Mouse (Mus musculus): ENCODE data around the gene Dohh. TPM values are rescaled to one million over a fixed set of nuclear protein-coding genes. Genes with fewer than 3 reads are reported as not detected.
A peak's percentile ranks its signal among the peaks of the same experiment; 100 is the strongest.

The Dohh gene
- polyA plus RNA-seq, 1 experiment from 2014 or later = 71.9 TPM

DNA sequence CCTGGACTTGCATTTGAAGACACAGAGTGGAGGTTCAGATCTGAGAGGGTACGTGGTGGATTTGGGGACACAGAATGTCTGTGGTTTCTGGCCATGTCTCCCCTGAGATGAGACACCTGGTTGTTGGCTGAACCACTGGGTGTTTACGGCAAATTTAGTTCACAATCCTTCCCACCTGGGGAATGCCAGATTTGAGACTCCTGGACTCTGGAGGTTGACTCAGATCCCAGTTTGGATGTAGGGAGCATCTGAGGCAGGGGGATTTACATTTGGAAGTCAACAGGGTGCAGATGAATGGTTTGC, 6.9 kb upstream of the Dohh start:
- 61% methylated on average over 2 of the region's 2 CpGs for WGBS
- Histone ChIP-seq H3K27me3 (no peaks in the 10 kb centered on the region), H3K9me3 (no peaks in the 10 kb centered on the region), H3K4me3 (replicated peaks) (peak overlapping the region; percentile 84), H3K4me1 (replicated peaks) (peaks cover 25% of the 10 kb centered on the region), H3K36me3 (peaks cover 41% of the 10 kb centered on the region), H3K27ac (0 out of 2 replicates have a peak overlapping the region, but pooled peaks have one; percentile 74), H3K9ac (replicated peaks) (peak overlapping the region; percentile 90), H3K4me2 (peak overlapping the region; percentile 90)
- no peak for ATAC-seq (ENCODE audit: insufficient number of reproducible peaks, insufficient read depth, low FRiP score, low TSS enrichment, low read depth)

DNA sequence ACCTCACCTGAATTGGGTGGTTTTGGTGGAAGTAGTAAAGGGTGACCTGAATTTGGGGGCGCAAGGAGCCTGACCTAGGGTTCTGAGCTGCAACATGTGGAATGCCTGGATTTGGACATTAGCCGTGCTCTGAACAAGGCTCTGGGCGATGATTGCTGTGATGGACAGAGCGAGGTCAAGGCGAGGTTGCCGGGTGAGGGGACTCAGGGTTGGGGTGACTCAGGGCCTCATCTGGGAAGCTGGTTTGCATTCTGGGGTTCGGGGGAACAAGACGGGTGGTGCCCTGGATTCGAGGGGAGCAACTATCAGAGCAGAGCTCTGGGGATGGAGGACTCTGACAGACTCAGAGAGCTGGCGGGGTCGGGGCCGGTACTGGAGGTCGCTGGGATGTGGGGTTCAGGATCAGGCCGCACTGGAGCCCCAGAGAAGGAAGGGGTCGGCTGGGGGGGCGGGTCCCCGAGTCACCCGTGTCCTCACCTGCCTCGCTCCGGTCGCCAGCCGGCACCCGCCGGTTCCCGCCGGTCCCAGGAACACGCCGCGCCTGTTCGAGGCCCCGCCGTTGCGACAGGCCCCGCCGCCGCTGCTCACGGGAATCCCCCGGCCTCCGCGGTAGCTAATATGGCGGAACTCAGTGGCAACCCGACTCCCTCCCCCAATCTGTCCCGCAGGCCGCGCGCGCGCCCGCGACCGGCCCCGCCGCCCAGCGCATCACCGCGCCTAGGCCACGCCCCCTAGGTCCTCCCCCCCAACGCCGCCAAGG, 6.3 kb upstream of the Dohh start, which contains the start of gene Fzr1:
Gene Fzr1, minus strand, starts transcription at position 724 of the 760 bp plus-strand sequence.
- Histone ChIP-seq H3K27ac (peak within 1 kb of the TSS; percentile 74), H3K4me2 (peak within 1 kb of the TSS; percentile 90), H3K9me3 (no peaks in the 10 kb centered on the region), H3K36me3 (peaks cover 35% of the 10 kb centered on the region), H3K4me1 (replicated peaks) (peaks cover 25% of the 10 kb centered on the region), H3K4me3 (replicated peaks) (peak within 1 kb of the TSS; percentile 84), H3K9ac (replicated peaks) (peak within 1 kb of the TSS; percentile 90), H3K27me3 (no peaks in the 10 kb centered on the region)
- ATAC-seq (ENCODE audit: insufficient number of reproducible peaks, insufficient read depth, low FRiP score, low TSS enrichment, low read depth) = peak; percentile 38
- under 1% methylated on average over 59 of the region's 59 CpGs for WGBS

DNA sequence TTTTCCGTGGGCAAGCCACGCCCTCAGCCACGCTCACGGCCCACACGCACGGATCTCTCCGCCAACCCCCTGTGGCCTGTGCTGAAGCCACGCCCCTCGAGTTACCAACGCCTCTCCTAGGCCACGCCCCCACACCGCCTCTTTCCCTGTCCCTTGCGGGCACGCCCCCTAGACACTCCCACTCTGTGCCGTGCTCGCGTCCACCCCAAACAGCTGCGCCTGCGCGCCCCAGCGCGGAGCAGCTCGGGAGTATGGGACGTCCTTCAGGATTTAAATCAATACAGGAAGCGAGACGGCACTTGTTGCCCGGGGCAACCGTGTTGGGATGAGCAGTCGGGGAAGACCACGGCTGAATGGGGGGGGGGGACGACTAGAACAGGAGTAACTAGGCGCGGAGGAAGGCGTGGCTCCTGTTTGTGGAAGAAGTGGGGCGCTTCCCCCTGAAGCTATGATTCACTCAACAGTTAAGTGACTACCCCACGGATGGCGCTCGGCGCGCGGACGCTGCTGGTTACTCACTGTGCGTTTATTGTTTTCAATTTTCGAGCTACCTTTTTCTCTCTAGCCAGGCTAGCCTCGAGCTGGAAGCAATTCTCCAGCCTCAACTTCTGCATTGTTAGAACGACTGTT, 5.6 kb upstream of the Dohh start:
- H3K27me3 ChIP-seq = no peaks in the 10 kb centered on the region
- H3K4me3 ChIP-seq (replicated peaks) = peak overlapping the region; percentile 84

DNA sequence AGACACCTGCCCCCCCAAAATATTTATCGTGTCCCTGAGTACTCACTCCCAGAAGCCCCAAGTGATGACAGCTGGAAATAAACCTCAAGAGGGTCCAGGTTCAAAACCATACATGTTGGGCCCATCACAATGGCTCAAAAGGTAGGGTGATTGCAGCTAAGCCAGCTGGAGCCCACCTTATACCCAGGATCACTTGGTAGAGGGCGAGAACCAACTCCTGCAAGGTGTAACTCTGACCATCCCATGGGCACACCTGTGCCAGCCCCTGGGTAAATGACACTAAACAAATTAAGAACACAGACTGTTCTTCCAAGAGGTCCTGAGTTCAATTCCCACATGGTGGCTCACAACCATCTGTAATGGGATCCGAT, 5.1 kb upstream of the Dohh start:
- Histone ChIP-seq H3K27me3 (no peaks in the 10 kb centered on the region), H3K9ac (replicated peaks) (peak overlapping the region; percentile 55), H3K9me3 (no peaks in the 10 kb centered on the region), H3K4me3 (replicated peaks) (peak overlapping the region; percentile 84), H3K4me2 (peak overlapping the region; percentile 90), H3K36me3 (peaks cover 23% of the 10 kb centered on the region), H3K27ac (peak overlapping the region; percentile 73), H3K4me1 (replicated peaks) (peaks cover 25% of the 10 kb centered on the region)
- 61% methylated on average over 3 of the region's 3 CpGs for WGBS
- ATAC-seq (ENCODE audit: insufficient number of reproducible peaks, insufficient read depth, low FRiP score, low TSS enrichment, low read depth) = 0 out of 2 replicates have a peak, but pooled peaks have one; percentile 0

More for the DNA sequence above, 5.6 kb upstream of the Dohh start:
- Histone ChIP-seq H3K9me3 (no peaks in the 10 kb centered on the region), H3K27ac (peak overlapping the region; percentile 74), H3K9ac (replicated peaks) (peak overlapping the region; percentile 90), H3K4me1 (replicated peaks) (peaks cover 25% of the 10 kb centered on the region), H3K36me3 (peaks cover 28% of the 10 kb centered on the region), H3K4me2 (peak overlapping the region; percentile 90)
- 1% methylated on average over 46 of the region's 46 CpGs for WGBS
- peak; percentile 94 for ATAC-seq (ENCODE audit: insufficient number of reproducible peaks, insufficient read depth, low FRiP score, low TSS enrichment, low read depth)

DNA sequence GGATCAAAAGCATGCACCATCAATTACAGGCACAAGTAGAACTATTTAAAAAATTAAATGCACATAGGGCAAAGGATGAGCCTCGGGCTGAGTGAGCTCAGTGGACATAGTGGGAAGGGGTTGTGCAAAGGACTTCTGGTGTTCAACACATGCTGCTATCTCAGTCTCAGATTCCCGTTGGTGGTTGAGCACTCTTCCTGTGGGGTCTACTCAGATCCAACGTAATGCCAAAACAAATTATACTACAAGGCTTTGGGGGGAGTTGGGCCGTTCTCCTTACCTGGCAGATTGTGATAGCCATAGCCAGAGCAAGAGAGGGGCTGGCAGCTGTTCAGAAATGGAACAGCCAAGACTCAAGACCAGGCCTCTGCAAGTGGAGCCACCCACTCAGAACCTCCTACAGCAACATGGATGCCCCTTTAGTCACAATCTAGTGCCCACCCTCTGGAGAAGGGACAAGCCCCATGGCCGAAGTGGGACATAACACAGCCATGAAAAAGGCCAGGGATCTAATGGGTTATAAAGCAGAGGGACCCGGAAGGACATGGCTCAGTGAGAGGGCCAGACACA, 4.3 kb upstream of the Dohh start:
- Histone ChIP-seq H3K4me3 (replicated peaks) (no peak overlapping the region), H3K9ac (replicated peaks) (no peak overlapping the region), H3K4me1 (replicated peaks) (peaks cover 27% of the 10 kb centered on the region), H3K9me3 (no peaks in the 10 kb centered on the region), H3K4me2 (no peak overlapping the region), H3K36me3 (peaks cover 17% of the 10 kb centered on the region), H3K27me3 (no peaks in the 10 kb centered on the region), H3K27ac (no peak overlapping the region)
- no peak for ATAC-seq (ENCODE audit: insufficient number of reproducible peaks, insufficient read depth, low FRiP score, low TSS enrichment, low read depth)
- 91% methylated on average over 6 of the region's 6 CpGs for WGBS

DNA sequence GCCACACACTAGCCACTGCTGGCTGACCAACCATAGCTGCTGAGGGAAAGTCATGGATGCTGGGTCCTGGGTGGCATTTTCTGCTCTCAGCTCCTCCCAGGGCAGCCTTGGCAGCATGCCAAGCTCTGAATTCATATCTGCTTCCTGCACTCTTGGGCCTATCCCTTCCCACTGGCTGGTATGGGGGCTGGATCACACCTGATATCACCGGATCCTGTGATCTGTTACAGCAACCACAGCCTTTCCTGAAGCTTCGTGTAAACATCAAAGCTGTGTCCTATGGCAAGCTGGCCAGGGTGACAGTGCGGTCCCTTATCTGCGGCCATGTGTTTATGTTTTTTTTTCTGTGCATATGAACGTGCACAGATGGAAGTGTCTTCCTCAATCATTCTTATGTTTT, 2.2 kb upstream of the Dohh start:
- Histone ChIP-seq H3K9ac (replicated peaks) (no peak overlapping the region), H3K27ac (0 out of 2 replicates have a peak overlapping the region, but pooled peaks have one; percentile 7), H3K27me3 (no peaks in the 10 kb centered on the region), H3K9me3 (no peaks in the 10 kb centered on the region), H3K4me1 (replicated peaks) (peaks cover 21% of the 10 kb centered on the region), H3K4me3 (replicated peaks) (no peak overlapping the region), H3K4me2 (no peak overlapping the region), H3K36me3 (peaks cover 16% of the 10 kb centered on the region)
- WGBS = 88% methylated on average over 5 of the region's 5 CpGs
- no peak for ATAC-seq (ENCODE audit: insufficient number of reproducible peaks, insufficient read depth, low FRiP score, low TSS enrichment, low read depth)

DNA sequence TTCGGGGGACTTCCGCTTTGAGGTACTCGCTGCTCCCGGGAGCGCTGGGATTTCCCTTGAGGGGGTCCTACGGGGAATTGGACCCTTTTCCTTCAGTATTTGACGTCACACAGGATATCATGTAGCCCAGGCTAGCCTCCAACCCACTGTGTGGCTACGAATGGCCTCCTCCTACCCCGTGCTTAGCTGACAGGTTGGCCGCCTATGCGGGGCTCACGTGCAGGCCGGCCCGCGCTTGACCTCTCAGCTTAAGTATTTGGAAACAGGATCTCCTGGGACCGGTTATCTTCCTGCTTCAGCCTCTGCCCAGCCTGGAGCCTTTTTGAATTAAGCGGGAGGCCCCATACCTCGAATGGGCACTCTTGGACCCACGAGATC, 366 bp downstream of the Dohh start:
- Histone ChIP-seq H3K9me3 (no peaks in the 10 kb centered on the region), H3K9ac (replicated peaks) (peak overlapping the region; percentile 85), H3K4me1 (replicated peaks) (peaks cover 13% of the 10 kb centered on the region), H3K4me2 (peak overlapping the region; percentile 84), H3K36me3 (peaks cover 41% of the 10 kb centered on the region), H3K27ac (peak overlapping the region; percentile 79), H3K4me3 (replicated peaks) (peak overlapping the region; percentile 92), H3K27me3 (no peaks in the 10 kb centered on the region)
- ATAC-seq (ENCODE audit: insufficient number of reproducible peaks, insufficient read depth, low FRiP score, low TSS enrichment, low read depth) = no peak; the same call in 1 of the 2 replicates
- under 1% methylated on average over 19 of the region's 19 CpGs for WGBS

DNA sequence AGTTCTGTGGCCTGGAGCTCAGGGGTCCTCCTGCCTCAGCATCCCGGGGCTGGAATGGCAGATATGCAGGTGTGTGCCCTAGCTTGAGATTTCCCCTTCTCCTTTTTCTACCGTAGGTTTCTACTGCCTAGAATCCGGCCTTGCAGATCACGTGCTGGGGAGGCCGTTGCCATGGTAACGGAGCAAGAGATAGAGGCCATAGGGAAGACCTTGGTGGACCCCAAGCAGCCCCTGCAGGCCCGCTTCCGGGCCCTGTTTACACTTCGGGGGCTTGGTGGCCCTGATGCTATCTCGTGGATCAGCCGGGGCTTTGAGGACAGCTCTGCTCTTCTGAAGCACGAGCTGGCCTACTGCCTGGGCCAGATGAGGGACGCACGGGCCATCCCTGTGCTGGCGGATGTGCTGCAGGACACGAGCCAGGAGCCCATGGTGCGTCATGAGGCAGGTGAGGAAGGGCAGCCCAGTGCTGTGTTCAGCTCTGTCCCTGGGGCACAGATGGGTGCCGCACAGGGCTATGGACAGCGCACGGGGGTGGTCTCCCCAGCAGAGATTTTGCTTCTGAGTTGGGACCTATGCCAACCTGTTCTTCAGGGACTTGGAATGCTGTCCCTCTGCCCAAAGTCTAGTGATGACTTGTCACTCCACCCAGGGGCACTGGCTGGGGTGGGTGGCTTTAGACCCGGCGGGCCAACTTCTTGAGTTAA, 1.5 kb downstream of the Dohh start:
- Histone ChIP-seq H3K4me1 (replicated peaks) (peaks cover 18% of the 10 kb centered on the region), H3K36me3 (peaks cover 46% of the 10 kb centered on the region), H3K27me3 (no peaks in the 10 kb centered on the region), H3K27ac (no peak overlapping the region), H3K4me2 (peak overlapping the region; percentile 84), H3K9ac (replicated peaks) (no peak overlapping the region), H3K9me3 (no peaks in the 10 kb centered on the region), H3K4me3 (replicated peaks) (peak overlapping the region; percentile 92)
- 85% methylated on average over 22 of the region's 22 CpGs for WGBS
- ATAC-seq (ENCODE audit: insufficient number of reproducible peaks, insufficient read depth, low FRiP score, low TSS enrichment, low read depth) = no peak

DNA sequence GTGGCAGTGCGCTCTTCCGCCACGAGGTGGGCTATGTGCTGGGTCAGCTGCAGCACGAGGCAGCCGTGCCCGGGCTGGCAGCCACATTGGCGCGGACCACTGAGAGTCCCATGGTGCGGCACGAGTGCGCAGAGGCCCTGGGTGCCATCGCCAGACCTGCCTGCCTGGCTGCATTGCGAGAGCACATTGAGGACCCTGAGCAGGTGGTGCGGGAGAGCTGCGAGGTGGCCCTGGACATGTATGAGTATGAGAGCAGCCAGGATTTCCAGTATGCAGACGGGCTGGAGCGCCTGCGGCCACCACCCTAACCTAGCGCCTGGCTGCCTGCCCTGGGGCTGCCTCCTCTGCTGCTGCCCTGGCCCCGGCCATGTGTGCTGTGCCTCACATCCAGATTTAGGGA, 3.5 kb downstream of the Dohh start:
- no peak for ATAC-seq (ENCODE audit: insufficient number of reproducible peaks, insufficient read depth, low FRiP score, low TSS enrichment, low read depth)
- Histone ChIP-seq H3K27ac (no peak overlapping the region), H3K36me3 (peaks cover 50% of the 10 kb centered on the region), H3K4me2 (no peak overlapping the region), H3K4me3 (replicated peaks) (no peak overlapping the region; the same call in 1 of the 2 replicates), H3K9ac (replicated peaks) (no peak overlapping the region), H3K27me3 (no peaks in the 10 kb centered on the region), H3K9me3 (no peaks in the 10 kb centered on the region), H3K4me1 (replicated peaks) (peaks cover 22% of the 10 kb centered on the region)
- 92% methylated on average over 20 of the region's 20 CpGs for WGBS

DNA sequence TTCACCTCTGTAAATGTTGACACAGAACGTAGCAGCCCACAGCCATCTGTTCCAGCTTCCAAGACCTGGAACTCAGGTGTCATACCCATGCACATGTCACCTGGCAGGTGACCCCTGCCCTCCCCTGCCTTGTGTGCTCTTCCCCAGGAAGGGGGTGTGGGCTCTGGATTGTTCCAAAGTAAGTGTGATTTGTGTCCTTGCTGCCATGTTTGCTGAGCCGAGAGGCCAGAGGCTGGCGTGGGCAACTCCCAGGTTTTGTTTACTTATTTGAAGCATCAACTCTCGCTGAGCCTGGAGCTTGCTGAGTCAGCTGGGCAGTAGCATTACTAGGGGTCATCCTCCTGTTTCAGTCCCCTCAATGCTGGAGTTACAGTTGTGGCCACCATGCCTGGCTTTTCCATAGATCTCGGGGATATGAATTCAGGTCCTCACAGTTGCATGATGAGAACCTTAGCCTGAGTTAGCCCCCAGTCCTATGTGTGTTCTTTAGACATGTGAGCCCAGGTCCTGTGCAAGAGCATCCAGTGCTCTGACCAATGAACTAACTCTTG, 4.4 kb downstream of the Dohh start, which contains the start of gene Gm48552:
Gene Gm48552, plus strand, starts transcription at position 501 of the 551 bp plus-strand sequence.
- no peaks in the 10 kb centered on the region for H3K27me3 ChIP-seq
- H3K4me3 ChIP-seq (replicated peaks) = no peak within 1 kb of the TSS; the same call in 1 of the 2 replicates
- no peak within 1 kb of the TSS for H3K9ac ChIP-seq (replicated peaks)
- H3K4me2 ChIP-seq = no peak within 1 kb of the TSS
- ATAC-seq (ENCODE audit: insufficient number of reproducible peaks, insufficient read depth, low FRiP score, low TSS enrichment, low read depth) = no peak
- peaks cover 50% of the 10 kb centered on the region for H3K36me3 ChIP-seq
- H3K9me3 ChIP-seq = no peaks in the 10 kb centered on the region
- no peak within 1 kb of the TSS; the same call in 1 of the 2 replicates for H3K27ac ChIP-seq
- peaks cover 30% of the 10 kb centered on the region for H3K4me1 ChIP-seq (replicated peaks)
- 82% methylated on average over 5 of the region's 5 CpGs for WGBS
